Mouse (Mus musculus) kidney, embryonic 14.5 days (tissue): ENCODE results near the gene Dtymk. TPM values are rescaled to one million over a fixed set of nuclear protein-coding genes. Genes with fewer than 3 reads are reported as not detected.

Source experiments
- polyA plus RNA-seq: library from polyadenylated mRNA; unstranded; fragments of >200 nt; fragmentation: Nextera tagmentation; extraction: Ambion mirVana; gene quantifications from 2 replicates; pipeline ENCODE4 v1.2.1, GENCODE M21; 2014

Gene Dtymk
- polyA plus RNA-seq, 1 experiment from 2014 or later: 287 TPM

Other genes starting within 250 kb of the Dtymk start
- gene Stk25, start 143.3 kb downstream of the Dtymk start, polyA plus RNA-seq: 146 and 192 TPM in 2 replicates
- 72.1 and 86.2 TPM in 2 replicates for gene Bok, start 116.3 kb downstream of the Dtymk start, polyA plus RNA-seq
- gene Atg4b, start 50.4 kb downstream of the Dtymk start, polyA plus RNA-seq: 80.8 and 95.7 TPM in 2 replicates
- 58.6 and 64.8 TPM in 2 replicates for gene Thap4, start 47.1 kb downstream of the Dtymk start, polyA plus RNA-seq
- gene Ing5, start 2.0 kb upstream of the Dtymk start, polyA plus RNA-seq: 10.7 and 18.5 TPM in 2 replicates
- 10.8 and 13.2 TPM in 2 replicates for gene D2hgdh, start 23.0 kb upstream of the Dtymk start, polyA plus RNA-seq
- not detected in 2 replicates for gene Gal3st2, start 59.4 kb upstream of the Dtymk start, polyA plus RNA-seq
- not detected in 2 replicates for gene Gal3st2b, start 116.4 kb upstream of the Dtymk start, polyA plus RNA-seq
- not detected in 2 replicates for gene Gal3st2c, start 188.6 kb upstream of the Dtymk start, polyA plus RNA-seq
- not detected in 2 replicates for gene Neu4, start 218.5 kb upstream of the Dtymk start, polyA plus RNA-seq